Mouse (Mus musculus) G1E (cell line): ENCODE measurements around the gene Lrrc25.

Source experiments
- CTCF ChIP-seq: IDR thresholded peaks from 2 replicates; pipeline ENCODE4 v1.5.1; 2012; ENCODE audit warnings: low read depth, low read length, inconsistent platforms, mixed read lengths
- GATA1 ChIP-seq: IDR thresholded peaks from 2 replicates; pipeline ENCODE4 v1.6.1; 2012; ENCODE audit warnings: borderline replicate concordance, low read length, inconsistent platforms, mixed read lengths
- GATA2 ChIP-seq: IDR thresholded peaks from 2 replicates; pipeline ENCODE4 v1.6.1; 2012; ENCODE audit warnings: low read depth, low read length, inconsistent platforms, borderline replicate concordance
- POLR2AphosphoS5 ChIP-seq: IDR thresholded peaks from 2 replicates; pipeline ENCODE4 v1.6.1; 2012; ENCODE audit warnings: low read depth, low read length, inconsistent platforms; ENCODE audit not compliant: insufficient replicate concordance
- TAL1 ChIP-seq: conservative IDR thresholded peaks from 2 replicates; pipeline ENCODE4 v1.6.1; 2012; ENCODE audit warnings: low read depth, low read length, inconsistent platforms, mixed read lengths

- TF ChIP-seq CTCF (no peak), GATA1 (no peak), TAL1 (no peak), POLR2AphosphoS5 (no peak), GATA2 (no peak)
Observed at GRCm38 (mm10) chr8:70574302-70574701, 41.7 kb upstream of the Lrrc25 start.
